Mouse (Mus musculus) cerebellum, postnatal 25 days (tissue): ENCODE data around the gene Zfp791.
A peak's percentile ranks its signal among the peaks of the same experiment; 100 is the strongest.
"Not testable (repeated sequence)": the region's sequence is repeated elsewhere in the genome, so short reads cannot be mapped to it uniquely, and the experiment has no call there.

Experiments
- DNase-seq, 2 experiments: peaks; one replicate each; pipeline ENCODE4 v3.0.0; 2021; ENCODE audit warnings: mixed read lengths in 2 of 2

The Zfp791 gene

DNA sequence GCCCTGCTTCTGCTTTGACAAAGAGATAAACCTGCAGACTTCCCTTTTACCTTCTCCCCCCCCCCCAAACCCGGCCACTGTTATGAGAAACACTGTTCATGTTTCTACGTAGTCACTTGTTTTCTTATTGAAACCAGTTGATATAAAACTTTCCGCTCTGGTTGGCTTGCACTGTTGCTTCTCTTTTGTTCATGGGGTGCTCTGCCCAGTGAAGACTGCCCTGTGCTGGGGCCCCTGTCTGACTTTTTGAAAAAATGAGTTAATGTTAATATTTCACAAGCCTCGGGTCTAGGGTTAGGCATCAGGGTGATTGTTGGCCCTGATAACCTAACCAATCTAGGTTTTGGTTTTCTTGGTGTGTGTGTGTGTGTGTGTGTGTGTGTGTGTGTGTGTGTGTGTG lies 40.7 kb downstream of the Zfp791 start:
- DNase-seq = not testable (repeated sequence)

DNA sequence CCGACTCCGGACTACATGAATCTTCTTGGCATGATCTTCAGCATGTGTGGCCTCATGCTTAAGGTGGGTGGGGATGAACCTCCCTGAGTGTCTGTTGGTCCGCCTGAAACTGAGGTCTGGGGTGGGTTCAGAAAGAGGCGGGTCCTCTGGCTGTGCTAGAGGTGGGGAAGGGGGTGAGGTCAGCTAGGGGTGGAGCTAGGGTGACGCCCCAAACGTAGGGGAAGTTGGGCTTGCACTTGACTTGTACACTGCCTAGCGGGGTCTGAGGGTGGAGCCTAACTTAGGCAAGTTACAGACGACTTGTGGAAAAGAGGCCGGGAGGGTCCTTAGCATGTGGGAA lies 41.7 kb downstream of the Zfp791 start, which contains the start of gene Wdr83:
TSS of gene Wdr83 (minus strand) at position 91 of the 340 bp plus-strand sequence.
- no peak for DNase-seq

DNA sequence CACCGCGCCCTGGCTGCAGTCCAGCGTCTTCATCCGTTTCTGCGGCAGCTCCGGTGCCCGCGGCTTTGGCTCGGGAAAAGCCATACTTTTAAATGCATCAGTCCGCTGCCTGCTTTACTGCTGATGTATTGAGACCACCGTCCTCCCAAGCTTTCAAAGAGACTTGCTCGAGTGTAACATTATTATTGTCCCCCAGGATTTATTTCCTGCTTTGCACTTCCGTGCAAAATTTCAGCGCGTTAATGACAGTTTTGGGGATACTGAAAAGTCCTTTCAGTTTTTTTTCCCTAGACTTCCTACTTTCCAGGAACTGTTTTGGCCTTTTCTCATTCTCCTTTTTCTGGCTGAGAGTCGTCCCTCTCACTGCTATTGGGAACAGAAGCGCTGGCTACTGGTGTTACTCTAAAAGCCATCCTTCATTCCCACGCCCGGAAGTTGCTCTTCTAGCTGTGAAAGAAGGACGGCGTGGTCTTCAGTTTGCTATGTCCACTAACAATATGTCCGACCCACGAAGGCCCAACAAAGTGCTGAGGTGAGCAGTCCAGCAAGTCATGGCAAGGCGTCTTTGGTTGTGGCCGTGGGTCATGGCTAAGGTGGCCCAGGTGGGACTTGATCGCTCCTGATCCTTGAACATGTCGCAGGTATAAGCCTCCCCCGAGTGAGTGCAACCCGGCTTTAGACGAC lies 42.2 kb downstream of the Zfp791 start, which contains the start of gene Wdr83os:
TSS of gene Wdr83os (plus strand) at position 209 of the 684 bp plus-strand sequence.
- DNase-seq = peak; percentile 65 to 69

DNA sequence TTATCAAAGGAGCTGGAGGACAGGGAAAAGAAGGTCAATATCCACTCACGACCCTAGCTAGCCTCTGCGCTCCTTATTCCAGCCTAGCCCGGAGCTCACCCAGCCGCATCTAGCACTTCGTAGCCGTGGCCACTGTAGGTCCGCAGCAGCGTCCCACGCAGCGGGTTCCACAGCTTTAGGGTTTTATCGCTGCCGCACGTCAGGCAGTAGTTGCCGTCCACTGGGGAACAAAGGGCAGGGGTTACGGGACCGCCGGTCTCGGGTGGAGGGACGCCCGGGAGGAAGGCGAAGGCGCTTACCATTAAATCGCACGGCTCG lies 42.7 kb downstream of the Zfp791 start:
- no peak for DNase-seq

DNA sequence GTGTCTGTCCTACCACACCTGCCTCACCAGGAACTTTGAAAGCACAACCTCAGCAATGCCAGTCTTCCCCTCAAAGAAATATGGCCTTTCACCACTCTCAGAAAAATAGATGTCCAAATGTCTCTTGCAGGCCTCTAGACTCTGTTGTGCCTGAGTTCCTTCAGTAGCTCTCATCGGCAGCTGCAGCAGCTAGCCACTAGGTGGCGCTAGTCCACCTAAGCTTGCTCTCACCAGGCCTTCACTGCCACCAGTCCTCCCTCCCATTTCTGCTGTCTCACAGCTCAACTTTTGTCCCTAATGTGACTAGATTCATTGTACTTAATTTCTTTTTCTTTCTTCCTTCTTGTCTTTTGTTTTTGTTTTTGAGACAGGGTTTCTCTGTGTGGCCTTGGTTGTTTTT lies 45.9 kb downstream of the Zfp791 start:
- DNase-seq = peak; percentile 77 to 86

DNA sequence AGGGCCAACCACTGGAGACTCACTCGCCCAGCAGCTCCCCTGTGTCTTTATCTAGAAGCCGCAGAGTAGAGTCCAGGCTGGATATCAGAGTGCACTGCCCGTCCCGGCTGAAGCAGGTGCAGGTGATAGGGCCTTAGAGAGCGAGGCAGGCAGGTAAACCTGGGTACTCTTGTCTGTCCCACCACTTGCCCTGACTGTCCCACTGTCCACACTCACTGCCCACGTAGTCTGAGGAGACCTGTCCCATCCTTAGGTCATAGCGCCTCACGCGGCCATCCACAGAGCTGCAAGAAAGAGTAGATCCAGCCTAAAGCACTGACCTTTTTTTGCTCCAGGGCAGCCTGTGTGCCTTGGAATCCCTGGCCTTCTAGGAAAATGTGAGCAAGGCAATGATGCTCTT lies 46.9 kb downstream of the Zfp791 start:
- DNase-seq = peak; percentile 63 to 78

DNA sequence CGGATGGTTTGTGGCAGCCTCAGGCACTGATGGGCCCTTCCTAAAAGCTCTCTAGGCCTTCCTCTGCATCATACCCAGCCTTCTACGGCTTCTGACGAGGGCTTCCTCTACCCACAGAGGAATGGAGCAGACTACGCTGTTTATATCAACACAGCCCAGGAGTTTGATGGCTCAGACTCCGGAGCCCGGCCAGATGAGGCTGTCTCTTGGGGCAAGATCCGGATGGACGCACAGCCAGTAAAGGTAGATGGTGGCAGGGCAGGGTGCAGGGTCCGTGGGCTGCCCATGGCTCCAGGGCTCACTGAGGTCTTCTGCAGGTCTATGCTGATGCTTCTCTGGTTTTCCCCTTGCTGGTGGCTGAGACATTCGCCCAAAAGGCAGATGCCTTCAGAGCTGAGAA lies 48.3 kb downstream of the Zfp791 start:
- DNase-seq = no peak

DNA sequence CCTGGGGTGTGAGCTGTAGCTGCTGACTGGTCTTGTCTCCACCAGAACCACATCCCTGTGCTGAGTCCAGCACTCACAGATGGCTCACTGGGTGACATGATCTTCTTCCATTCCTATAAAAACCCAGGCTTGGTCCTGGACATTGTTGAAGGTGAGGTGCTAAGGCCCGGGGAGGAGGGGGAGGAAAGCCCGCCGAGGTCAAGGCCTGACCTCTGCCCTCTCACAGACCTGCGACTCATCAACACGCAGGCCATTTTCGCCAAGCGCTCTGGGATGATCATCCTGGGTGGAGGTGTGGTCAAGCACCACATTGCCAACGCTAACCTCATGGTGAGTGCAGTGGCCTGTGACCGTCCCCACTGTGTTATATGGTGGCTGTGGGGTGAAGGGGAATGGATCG lies 48.7 kb downstream of the Zfp791 start:
- DNase-seq = no peak

DNA sequence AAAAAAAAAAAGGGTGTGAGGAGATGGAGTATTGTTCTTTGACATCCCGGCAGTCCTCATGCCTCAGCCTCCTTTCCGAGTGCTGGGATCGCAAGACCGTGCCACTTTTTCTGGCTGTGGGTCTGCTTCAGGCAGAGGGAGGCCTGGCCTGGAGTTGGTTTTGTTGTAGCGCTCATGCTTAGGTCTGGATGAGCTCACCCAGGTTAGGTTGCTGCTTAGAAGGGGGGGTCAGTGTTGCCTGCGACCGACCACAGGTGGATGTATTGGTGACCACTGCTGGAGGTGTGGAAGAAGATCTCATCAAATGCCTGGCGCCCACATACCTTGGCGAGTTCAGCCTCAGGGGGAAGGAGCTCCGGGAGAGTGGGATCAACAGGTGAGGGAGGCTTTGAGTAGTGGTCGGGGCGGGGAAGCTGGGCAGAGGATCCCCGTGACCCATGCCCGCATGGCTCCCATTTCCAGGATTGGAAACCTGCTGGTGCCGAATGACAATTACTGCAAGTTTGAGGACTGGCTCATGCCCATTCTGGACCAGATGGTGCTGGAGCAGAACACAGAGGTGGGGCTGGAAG lies 49.8 kb downstream of the Zfp791 start:
- DNase-seq = no peak

DNA sequence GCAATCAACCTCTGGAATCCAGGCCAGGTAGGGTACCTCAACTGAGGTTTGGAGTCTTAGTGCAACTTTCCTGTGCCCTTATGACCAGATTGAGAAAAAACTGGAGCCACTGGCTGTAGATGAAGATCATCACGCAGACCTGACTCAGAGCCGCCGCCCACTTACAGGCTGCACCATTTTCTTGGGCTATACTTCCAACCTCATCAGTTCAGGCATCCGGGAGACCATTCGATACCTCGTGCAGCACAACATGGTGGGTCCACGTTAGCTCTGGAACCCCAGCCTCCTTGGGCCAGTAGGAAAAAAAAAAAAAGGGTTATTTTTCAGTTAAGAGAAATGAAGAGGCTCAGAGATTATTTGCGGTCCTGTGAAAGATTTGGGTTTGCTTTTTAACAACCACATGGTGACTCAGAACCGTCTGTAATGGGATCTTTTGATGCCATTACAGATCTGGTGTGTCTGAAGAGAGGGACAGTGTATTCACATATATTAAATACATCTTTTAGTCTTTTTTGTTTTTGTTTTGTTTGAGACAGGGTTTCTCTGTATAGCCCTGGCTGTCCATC lies 50.4 kb downstream of the Zfp791 start:
- peak in 1 of 2 experiments; percentile 28 for DNase-seq

DNA sequence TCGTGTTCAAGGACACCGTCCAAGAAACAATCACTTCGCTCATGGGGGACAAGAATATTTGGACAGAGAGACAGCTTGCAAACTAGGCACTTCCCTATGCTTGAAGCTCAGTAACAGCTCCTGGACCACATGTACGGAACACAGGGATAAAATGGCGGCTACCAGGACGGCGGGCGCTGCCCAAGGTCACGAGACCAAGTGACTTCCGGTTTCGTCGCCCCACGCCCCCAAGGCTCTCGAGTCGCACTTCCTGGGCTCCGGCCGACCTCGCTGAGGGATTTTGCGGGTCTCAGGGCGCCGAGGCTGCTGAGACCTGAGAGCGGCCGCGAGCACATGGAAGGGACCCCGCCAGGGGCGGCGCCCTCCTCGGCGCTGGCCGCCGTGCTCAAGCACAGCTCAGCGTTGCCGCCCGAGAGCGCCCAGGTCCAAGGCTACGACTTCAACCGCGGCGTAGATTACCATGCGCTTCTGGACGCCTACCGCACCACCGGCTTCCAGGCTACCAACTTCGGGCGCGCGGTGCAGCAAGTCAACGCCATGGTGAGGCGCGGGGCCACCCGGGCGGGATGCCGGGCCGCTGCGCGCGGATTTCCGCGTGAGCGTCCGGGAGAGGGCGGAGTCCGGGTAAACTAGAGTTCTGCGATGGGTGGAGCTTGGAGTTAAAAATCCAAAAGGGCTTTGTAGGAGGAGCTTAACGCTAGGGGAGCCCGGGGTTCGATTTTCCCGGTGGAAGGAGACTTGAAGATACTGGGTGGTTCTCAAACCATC lies 51.2 kb downstream of the Zfp791 start, which contains the start of gene Dhps:
TSS of gene Dhps (plus strand) at position 244 of the 768 bp plus-strand sequence.
- peak; percentile 90 to 94 for DNase-seq

DNA sequence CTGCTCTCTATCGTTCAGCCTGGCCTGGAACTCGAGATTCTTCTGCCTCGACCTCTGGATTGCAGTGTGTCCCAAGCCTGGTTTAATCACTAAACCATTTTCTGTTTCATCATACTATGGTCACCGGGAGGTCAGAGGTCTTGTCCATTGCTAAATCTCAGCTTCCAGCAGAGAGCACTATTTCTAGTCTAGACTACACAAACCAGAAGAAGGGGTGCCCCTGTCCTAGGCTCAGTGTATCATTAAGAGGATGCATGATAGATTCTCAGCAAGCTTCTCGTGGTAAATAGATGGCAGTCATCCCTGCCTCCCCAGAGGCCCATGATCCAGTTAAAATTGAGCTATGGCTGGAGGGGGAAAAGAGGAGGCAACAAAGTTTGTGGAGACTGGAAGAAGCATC lies 51.9 kb downstream of the Zfp791 start:
- no peak for DNase-seq

DNA sequence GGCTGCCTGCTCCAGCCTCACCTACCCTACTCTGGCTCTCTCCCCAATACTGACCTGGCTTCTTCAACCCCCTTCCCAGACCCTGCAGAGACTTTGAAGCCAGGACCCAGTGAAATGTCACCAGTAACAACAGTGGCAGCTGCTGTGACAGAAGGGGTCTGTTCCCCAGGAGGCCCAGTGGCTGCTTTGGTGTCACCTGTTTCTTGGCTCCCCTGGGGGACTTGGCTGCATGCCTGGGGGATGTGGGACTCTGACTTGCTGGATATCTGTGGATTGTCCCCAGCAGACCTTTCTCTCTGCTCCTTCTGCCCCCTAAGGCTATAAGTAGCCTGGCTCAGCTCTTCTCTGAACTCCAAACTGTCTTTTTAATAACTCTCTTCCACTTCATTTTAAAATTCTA lies 54.9 kb downstream of the Zfp791 start, which contains the start of gene Gm5741:
TSS of gene Gm5741 (minus strand) at position 1 of the 400 bp plus-strand sequence.
- peak in 1 of 2 experiments; percentile 52 for DNase-seq

DNA sequence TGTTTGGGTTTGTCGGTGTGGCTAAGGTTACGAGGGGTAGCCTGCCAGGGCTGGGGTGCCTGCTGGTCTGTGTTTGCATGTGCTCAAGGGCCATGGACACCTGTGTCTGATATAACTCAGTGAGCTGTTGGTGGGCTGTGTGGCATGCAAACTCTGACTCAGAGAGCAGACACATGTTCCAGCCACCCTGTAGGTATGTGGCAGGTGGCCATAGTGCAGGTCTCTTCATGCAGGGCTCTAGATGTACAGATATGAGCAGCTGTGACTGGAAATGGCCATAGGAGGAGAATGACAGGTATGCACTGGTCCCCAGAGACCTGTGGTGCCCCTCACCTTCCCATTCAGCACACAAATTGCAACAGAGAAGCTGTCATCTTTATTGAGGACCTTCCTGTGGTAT lies 55.7 kb downstream of the Zfp791 start:
- no peak for DNase-seq

DNA sequence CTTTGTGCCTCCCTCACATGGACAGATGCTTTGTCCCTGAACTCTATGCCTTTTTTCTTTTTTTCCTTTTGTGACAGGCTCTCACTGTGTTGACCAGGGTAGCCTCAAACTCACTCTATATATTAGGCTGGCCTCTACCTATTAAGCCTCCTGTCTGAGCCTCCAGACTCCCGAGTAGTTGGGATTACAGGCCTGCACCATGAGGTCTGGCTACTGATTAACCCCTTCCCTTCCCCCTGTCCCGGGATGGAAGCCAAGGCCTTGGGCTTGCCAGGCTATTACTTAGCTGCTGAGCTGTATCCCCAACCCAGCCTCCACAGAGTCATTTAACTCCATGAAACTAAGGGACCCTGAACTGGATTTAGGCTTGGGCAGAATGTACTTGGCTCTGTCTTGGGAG lies 57.7 kb downstream of the Zfp791 start:
- DNase-seq = no peak

DNA sequence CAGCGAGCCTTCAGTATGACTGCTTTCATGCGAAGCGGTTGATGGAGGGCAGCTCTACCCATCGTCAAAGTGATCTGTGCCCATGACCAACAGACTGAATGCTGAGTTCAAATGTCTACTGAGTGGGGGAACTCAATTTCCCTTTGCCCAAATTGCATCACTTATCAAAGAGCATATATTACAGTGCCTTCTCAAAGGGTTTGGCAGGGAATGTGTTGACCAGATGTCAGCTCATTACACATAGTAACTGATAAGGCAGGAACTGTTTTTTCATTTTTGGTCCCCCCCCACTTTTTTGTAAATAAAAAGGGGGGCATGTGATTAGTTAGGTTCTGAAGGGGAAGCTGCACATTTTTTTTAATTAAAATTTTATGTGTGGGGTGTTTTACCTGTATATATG lies 60.3 kb downstream of the Zfp791 start:
- DNase-seq = no peak

DNA sequence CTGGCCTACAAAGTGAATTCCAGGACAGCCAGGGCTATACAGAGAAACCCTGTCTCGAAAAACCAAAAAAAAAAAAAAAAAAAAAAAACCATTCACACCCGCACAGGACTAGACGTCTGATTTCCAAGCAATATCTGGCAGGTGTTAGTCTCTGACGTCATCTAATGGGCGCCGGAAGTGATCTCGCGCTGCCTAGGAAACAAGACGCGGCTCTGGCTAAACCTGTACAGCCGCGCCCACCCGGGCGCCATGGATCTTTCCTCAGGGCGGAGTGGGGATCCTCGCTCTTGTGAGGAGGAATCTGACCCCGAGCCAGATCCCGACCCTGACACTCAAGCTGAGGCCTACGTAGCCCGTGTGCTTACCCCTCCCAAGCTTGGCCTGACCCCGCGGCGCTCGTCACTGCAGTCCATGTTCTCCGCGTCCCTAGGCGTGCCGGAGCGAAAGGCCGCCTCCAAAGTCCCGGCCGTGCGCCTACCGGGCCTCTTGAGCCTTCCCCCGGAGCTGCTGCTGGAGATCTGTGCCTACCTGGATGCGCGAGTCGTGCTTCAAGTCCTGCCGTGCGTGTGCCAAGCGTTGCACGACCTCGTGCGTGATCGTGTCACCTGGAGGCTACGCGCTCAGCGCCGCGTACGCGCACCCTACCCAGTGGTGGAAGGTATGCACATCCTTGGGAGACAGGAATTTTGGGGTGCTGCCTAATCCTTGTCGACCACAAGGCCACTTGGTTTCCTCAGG lies 62.8 kb downstream of the Zfp791 start, which contains the start of gene Fbxw9:
TSS of gene Fbxw9 (plus strand) at position 177 of the 738 bp plus-strand sequence.
- DNase-seq = peak; percentile 91 to 93
